Mouse (Mus musculus): ENCODE results near the gene Rnf44. TPM values are rescaled to one million over a fixed set of nuclear protein-coding genes. Genes with fewer than 3 reads are reported as not detected.

Gene Rnf44
- polyA plus RNA-seq, 1 experiment = 153 TPM

GRCm38 (mm10) chr13:54691737-54692136 is 2.0 kb downstream of the Rnf44 start:
- peaks cover 4% of the 10 kb centered on the region for H3K4me1 ChIP-seq (ENCODE audit: control insufficient read depth, insufficient read depth, low read length)
- no peaks in the 10 kb centered on the region for H3K27me3 ChIP-seq (ENCODE audit: control insufficient read depth, insufficient read depth, low read length, poor library complexity, severe bottlenecking)
- no peak overlapping the region for H3K27ac ChIP-seq (ENCODE audit: insufficient read depth, low read length)
- no peak overlapping the region; the same call in 1 of the 2 replicates for H3K9ac ChIP-seq (ENCODE audit: low read depth, poor library complexity, severe bottlenecking)
- no peaks in the 10 kb centered on the region for H3K9me3 ChIP-seq (replicated peaks; ENCODE audit: control insufficient read depth, insufficient read depth, low read length, poor library complexity, severe bottlenecking)
- no peak overlapping the region for H3K4me3 ChIP-seq (ENCODE audit: low read depth, low read length)
- no peaks in the 10 kb centered on the region for H3K36me3 ChIP-seq (ENCODE audit: control insufficient read depth, insufficient read depth, low read length, poor library complexity, severe bottlenecking)
- TF ChIP-seq CTCF (IDR thresholded peaks at IDR 0.05; ENCODE audit: low read depth, low read length) (no peak), POLR2A (IDR thresholded peaks at IDR 0.05; ENCODE audit: insufficient read depth, low read length) (no peak), EP300 (IDR thresholded peaks at IDR 0.05; ENCODE audit: insufficient read depth, low read depth, low read length) (no peak)

GRCm38 (mm10) chr13:54690151-54690740 is 3.5 kb downstream of the Rnf44 start:
- Histone ChIP-seq H3K9me3 (replicated peaks; ENCODE audit: control insufficient read depth, insufficient read depth, low read length, poor library complexity, severe bottlenecking) (no peaks in the 10 kb centered on the region), H3K36me3 (ENCODE audit: control insufficient read depth, insufficient read depth, low read length, poor library complexity, severe bottlenecking) (no peaks in the 10 kb centered on the region), H3K9ac (ENCODE audit: low read depth, poor library complexity, severe bottlenecking) (no peak overlapping the region), H3K4me1 (ENCODE audit: control insufficient read depth, insufficient read depth, low read length) (peaks cover 6% of the 10 kb centered on the region), H3K4me3 (ENCODE audit: low read depth, low read length) (no peak overlapping the region), H3K27me3 (ENCODE audit: control insufficient read depth, insufficient read depth, low read length, poor library complexity, severe bottlenecking) (no peaks in the 10 kb centered on the region), H3K27ac (ENCODE audit: insufficient read depth, low read length) (no peak overlapping the region)
- TF ChIP-seq POLR2A (IDR thresholded peaks at IDR 0.05; ENCODE audit: insufficient read depth, low read length) (no peak), EP300 (IDR thresholded peaks at IDR 0.05; ENCODE audit: insufficient read depth, low read depth, low read length) (no peak), CTCF (IDR thresholded peaks at IDR 0.05; ENCODE audit: low read depth, low read length) (no peak)

- peak overlapping the region; percentile 97 for H3K4me3 ChIP-seq (ENCODE audit: low read depth, low read length)
- peak overlapping the region; percentile 93 for H3K9ac ChIP-seq (ENCODE audit: low read depth, poor library complexity, severe bottlenecking)
- no peaks in the 10 kb centered on the region for H3K9me3 ChIP-seq (replicated peaks; ENCODE audit: control insufficient read depth, insufficient read depth, low read length, poor library complexity, severe bottlenecking)
- peaks cover 14% of the 10 kb centered on the region for H3K36me3 ChIP-seq (ENCODE audit: control insufficient read depth, insufficient read depth, low read length, poor library complexity, severe bottlenecking)
- TF ChIP-seq POLR2A (IDR thresholded peaks at IDR 0.05; ENCODE audit: insufficient read depth, low read length) (peak; percentile 17), CTCF (IDR thresholded peaks at IDR 0.05; ENCODE audit: low read depth, low read length) (no peak)
- peak overlapping the region; percentile 83 for H3K27ac ChIP-seq (ENCODE audit: insufficient read depth, low read length)
- H3K4me1 ChIP-seq (ENCODE audit: control insufficient read depth, insufficient read depth, low read length) = peaks cover 6% of the 10 kb centered on the region
- no peaks in the 10 kb centered on the region for H3K27me3 ChIP-seq (ENCODE audit: control insufficient read depth, insufficient read depth, low read length, poor library complexity, severe bottlenecking)
Measured at GRCm38 (mm10) chr13:54687575-54688424, 5.9 kb downstream of the Rnf44 start.

- Histone ChIP-seq H3K4me1 (ENCODE audit: control insufficient read depth, insufficient read depth, low read length) (peaks cover 3% of the 10 kb centered on the region), H3K27me3 (ENCODE audit: control insufficient read depth, insufficient read depth, low read length, poor library complexity, severe bottlenecking) (no peaks in the 10 kb centered on the region), H3K9me3 (replicated peaks; ENCODE audit: control insufficient read depth, insufficient read depth, low read length, poor library complexity, severe bottlenecking) (no peaks in the 10 kb centered on the region), H3K9ac (ENCODE audit: low read depth, poor library complexity, severe bottlenecking) (peak overlapping the region; percentile 93), H3K4me3 (ENCODE audit: low read depth, low read length) (peak overlapping the region; percentile 97), H3K27ac (ENCODE audit: insufficient read depth, low read length) (peak overlapping the region; percentile 83), H3K36me3 (ENCODE audit: control insufficient read depth, insufficient read depth, low read length, poor library complexity, severe bottlenecking) (peaks cover 21% of the 10 kb centered on the region)
- TF ChIP-seq EP300 (IDR thresholded peaks at IDR 0.05; ENCODE audit: insufficient read depth, low read depth, low read length) (0 out of 2 replicates have a peak, but pooled peaks have one; percentile 7), CTCF (IDR thresholded peaks at IDR 0.05; ENCODE audit: low read depth, low read length) (no peak)
Measured at GRCm38 (mm10) chr13:54687096-54687495, 6.6 kb downstream of the Rnf44 start.

- Histone ChIP-seq H3K36me3 (ENCODE audit: control insufficient read depth, insufficient read depth, low read length, poor library complexity, severe bottlenecking) (peaks cover 28% of the 10 kb centered on the region), H3K27ac (ENCODE audit: insufficient read depth, low read length) (peak overlapping the region; percentile 83), H3K27me3 (ENCODE audit: control insufficient read depth, insufficient read depth, low read length, poor library complexity, severe bottlenecking) (no peaks in the 10 kb centered on the region)
Measured at GRCm38 (mm10) chr13:54686139-54687053, 7.3 kb downstream of the Rnf44 start.

More at GRCm38 (mm10) chr13:54686139-54687053, 7.3 kb downstream of the Rnf44 start:
- Histone ChIP-seq H3K4me1 (ENCODE audit: control insufficient read depth, insufficient read depth, low read length) (peaks cover 2% of the 10 kb centered on the region), H3K9ac (ENCODE audit: low read depth, poor library complexity, severe bottlenecking) (peak overlapping the region; percentile 93), H3K4me3 (ENCODE audit: low read depth, low read length) (peak overlapping the region; percentile 97), H3K9me3 (replicated peaks; ENCODE audit: control insufficient read depth, insufficient read depth, low read length, poor library complexity, severe bottlenecking) (no peaks in the 10 kb centered on the region)
- no peak for TF ChIP-seq CTCF (IDR thresholded peaks at IDR 0.05; ENCODE audit: low read depth, low read length)
- no peak for TF ChIP-seq POLR2A (IDR thresholded peaks at IDR 0.05; ENCODE audit: insufficient read depth, low read length)
- TF ChIP-seq EP300 (IDR thresholded peaks at IDR 0.05; ENCODE audit: insufficient read depth, low read depth, low read length) = no peak
